Mouse (Mus musculus) embryonic fibroblast, embryonic 13.5 days (primary cell): ENCODE data around the gene Casp8ap2.

Experiments
- CTCF ChIP-seq: IDR thresholded peaks from 2 replicates; pipeline ENCODE4 v1.5.1; 2011; ENCODE audit warnings: mild to moderate bottlenecking, control low read depth, low read length, moderate library complexity, borderline replicate concordance; ENCODE audit not compliant: insufficient read depth
- POLR2A ChIP-seq: IDR thresholded peaks from 2 replicates; pipeline ENCODE4 v1.6.1; 2011; ENCODE audit warnings: low read depth, mild to moderate bottlenecking, control low read depth, low read length, moderate library complexity

DNA sequence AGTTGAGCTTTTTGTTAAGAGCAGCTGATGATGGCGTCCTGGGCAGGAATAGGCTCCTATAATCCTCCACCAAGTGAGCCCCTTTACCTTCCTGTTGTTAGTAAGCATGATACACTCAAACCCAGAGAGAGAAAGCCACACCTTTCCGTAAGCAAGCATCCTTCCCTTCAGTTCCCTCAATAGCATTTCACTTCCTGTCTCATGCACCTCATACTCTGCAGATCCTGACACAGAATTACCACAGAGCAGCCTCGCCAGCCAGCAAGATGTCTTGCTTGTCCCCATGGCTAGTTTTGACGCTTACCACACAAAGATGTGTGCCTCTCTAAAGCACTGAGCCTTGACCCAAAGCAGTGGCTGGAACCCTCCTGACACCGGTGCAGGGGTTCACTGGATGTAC lies 27.7 kb upstream of the Casp8ap2 start:
- no peak for TF ChIP-seq CTCF
- TF ChIP-seq POLR2A = no peak
